Mouse (Mus musculus): ENCODE data around the gene Trib3. TPM values are rescaled to one million over a fixed set of nuclear protein-coding genes. Genes with fewer than 3 reads are reported as not detected.
"Not testable (repeated sequence)": the region's sequence is repeated elsewhere in the genome, so short reads cannot be mapped to it uniquely, and the experiment has no call there.

Gene Trib3
- 10 to 100 TPM in 1 of 2 experiments, 1 to 10 TPM in 1; 2.8 to 23.9 TPM for total RNA-seq (2021)
- 5.8 and 6.9 TPM in 2 replicates for polyA plus RNA-seq (2012; rRNA removed)
- long read RNA-seq, transcript Trib3-201 (4 exons, 2,026 nt): major isoform, 5 of 6 reads
- long read RNA-seq, partial matches to known transcripts: 1 of 6 reads
- long read RNA-seq, other reads (novel, unspliced or antisense): 0 of 6 reads

- DNase-seq: peak; percentile 89
Measured at GRCm38 (mm10) chr2:152343329-152344213, at the start of gene Trib3. Gene Trib3, minus strand, starts transcription at chr2:152344032.

GRCm38 (mm10) chr2:152393225-152394017, 49.6 kb upstream of the Trib3 start:
- DNase-seq: peak; percentile 43

DNA sequence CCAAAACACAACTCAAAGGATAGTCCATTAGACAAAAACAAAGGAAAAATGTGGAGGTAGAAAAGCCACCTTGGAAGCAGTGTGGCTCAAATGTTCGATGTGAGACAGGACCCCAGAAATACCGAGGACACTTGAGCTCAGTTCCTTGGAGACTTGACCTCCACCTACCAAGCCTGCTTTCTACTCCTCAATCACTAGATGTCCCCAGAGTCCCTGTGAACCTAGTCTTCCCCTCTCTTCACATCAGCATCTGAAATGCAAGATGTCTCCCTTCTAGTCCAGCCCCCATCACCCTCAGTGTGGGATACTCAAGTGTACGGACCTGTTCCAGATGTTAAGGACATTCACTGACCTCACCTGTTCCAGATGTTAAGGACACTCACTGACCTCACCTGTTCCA, 49.0 kb upstream of the Trib3 start:
- DNase-seq: peak; percentile 58

- DNase-seq: no peak
Measured at GRCm38 (mm10) chr2:152384191-152384590, 40.4 kb upstream of the Trib3 start.

GRCm38 (mm10) chr2:152376345-152376741, 32.5 kb upstream of the Trib3 start, which contains the start of gene Nrsn2:
Gene Nrsn2, minus strand, starts transcription at chr2:152376638.
- no peak for DNase-seq

- no peak for DNase-seq
Measured at GRCm38 (mm10) chr2:152375652-152376344, 32.0 kb upstream of the Trib3 start.

GRCm38 (mm10) chr2:152373547-152373946, 29.7 kb upstream of the Trib3 start:
- DNase-seq: no peak

DNA sequence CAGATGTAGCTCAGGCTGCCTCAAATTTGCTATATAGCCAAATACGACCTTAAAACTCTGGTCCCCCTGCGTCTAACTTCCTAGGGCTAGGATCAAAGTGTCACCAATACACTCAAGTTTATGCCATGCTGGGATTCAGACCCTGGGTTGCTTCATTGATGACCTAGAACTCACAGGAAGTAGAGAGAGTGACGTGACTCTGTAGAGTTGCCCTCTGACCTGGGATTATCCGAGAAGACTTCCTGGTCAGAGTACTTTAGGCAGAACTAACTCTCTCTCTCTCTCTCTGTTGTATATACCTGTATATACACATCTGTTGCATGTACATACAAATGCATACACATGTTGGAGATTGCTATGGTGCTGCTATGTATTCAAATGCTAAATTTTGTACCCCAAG, 28.8 kb upstream of the Trib3 start:
- no peak for DNase-seq

DNA sequence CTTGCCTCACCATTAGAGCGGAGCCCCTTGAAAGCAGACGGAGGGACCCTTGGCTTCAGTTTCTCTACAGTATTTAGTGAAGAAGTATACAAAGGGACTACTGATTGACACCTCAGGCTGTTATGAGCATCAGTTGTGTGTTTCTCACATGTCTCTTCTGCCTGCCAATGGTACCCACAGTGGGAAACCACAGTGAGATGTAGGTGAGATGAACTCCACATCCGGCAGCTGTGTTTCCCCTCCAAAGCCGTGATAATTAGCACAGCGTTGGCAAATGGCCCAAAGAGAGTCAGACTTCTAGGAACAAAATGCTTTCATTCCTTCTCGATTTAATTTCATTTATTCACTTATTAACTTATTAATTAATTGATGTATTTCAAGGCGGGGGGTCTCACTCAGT, 28.3 kb upstream of the Trib3 start:
- DNase-seq: no peak

DNA sequence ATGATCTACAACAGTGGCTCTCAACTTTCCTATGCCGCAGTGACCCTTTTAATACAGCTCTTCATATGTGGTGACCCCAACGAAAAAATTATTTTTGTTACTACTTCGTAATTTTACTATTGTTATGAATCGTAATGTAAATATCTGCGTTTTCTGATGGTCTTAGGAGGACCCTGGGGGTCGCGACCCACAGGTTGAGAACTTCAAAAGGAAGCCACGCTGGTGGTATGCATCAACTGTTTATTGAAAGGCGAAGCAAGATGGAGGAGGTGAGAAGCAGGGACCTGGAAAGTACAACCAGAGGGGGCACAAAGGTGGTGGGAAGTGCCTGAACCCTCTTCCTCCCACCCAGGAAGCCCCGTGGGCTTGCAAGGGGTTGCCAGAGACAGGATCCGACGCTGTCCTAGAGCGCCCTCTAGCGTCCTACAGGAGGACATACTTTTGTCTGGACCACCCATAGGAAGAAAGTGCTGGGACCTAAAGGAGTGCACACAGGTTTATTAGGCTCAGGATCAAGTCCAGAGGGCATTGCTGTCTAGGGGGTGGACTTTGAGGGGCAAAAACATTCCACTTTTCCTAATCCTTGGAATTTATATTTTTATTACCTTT, 24.8 kb upstream of the Trib3 start:
- DNase-seq: peak; percentile 44

GRCm38 (mm10) chr2:152367917-152368316, 24.1 kb upstream of the Trib3 start:
- peak; percentile 75 for DNase-seq

DNA sequence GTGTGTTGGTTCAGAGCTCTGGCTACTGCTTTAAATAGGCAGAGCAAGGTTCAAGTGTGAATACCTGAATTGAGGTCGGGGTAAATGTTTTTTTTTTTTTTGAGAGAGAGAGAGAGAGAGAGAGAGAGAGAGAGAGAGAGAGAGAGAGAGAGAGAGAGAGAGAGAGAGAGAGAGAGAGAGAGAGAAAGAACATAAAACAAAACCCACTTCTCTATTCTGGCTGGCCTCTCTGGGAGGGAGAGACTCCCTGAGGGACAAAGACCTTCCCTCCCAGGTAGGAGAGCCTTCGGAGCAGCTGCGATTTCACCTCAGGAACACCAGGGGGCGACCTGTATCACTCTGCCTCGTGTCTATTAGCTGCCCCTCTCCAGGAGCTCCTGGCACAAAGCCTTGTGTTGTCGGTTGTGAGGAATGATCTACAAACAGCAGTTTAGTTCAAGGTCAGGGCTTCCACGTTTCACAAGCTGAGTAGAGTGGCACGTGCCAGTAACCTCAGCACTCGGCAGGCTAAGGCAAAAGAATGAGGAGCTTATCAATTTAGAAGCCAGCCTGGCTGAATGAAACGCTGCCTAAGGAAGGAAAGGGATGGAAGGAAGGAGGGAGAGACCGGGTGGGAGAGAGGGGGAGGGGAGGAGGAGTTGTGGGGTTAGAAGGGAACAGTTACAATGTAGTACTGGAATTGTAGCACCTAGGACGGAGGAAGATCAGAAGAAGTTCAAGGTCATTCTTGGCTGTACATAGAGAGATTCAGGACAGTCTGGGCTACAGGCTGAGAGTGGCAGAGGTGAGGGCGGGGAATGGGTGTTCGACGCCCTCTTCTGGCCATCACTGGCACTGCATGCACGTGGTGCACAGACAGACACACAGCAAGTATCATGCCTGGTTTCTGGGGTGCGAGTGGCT, 19.7 kb upstream of the Trib3 start:
- peak; percentile 93 for DNase-seq

DNA sequence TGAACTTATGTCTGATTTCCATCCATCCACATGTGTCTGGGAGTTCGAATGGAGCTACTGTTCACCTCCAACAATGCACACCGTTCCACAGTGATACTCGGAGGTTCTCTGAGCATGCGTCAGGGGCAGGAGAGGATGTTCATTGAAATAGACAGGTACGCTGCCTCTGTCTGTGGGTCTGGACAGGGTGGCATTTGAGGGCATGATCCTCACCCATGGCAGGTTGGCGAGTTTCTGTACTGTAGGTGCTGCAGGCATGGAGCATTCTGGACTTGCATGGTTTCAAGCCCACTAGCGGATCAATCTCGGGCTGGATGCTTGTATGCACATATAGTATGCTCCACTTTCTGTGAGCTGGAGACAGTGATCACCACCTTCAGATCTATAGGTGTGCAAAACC, 17.4 kb upstream of the Trib3 start:
- no peak for DNase-seq

DNA sequence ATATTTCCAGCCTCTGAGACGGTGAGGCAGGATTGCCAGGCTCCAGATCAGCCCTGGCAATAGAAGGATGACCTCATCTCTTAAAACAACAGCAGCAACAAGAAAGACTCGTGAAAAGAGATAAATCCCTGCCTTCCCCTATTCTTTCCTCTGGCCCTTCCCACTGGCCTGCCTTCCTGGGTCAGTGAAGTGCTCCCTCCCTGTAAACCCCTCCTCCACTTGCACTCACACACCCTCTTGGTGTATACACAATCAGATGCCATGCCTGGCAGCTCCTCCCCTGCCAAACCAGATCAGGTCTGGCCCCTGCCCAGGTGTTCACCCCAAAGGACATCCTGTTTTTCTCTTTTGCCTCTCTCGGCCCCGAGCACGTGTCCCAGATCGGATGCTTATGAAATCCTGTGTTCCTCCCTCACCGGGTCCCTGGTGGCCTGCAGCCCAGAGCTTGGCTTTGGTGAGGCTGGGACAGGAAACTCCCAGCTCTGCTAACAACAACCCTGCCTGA, 16.5 kb upstream of the Trib3 start:
- DNase-seq: peak; percentile 84

DNA sequence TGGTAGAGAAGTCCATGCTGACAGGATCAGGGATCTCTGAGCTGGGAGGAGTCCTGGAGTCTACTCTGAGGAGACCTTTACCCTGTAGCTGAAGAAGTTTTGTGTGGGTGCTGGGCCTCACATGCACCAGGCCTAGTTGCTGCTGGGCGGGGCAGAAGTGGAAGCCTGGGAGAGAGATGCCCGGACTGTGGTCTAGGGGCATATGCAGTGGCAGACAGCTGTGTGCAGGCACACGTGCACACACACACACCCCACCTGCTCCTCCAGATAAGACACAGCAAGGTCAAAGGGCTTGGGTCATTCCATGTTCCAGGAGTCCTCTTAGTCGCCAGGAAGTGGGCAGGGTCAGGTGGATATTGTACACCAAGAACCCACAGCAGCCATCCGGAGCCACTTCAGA, 15.8 kb upstream of the Trib3 start:
- no peak for DNase-seq

DNA sequence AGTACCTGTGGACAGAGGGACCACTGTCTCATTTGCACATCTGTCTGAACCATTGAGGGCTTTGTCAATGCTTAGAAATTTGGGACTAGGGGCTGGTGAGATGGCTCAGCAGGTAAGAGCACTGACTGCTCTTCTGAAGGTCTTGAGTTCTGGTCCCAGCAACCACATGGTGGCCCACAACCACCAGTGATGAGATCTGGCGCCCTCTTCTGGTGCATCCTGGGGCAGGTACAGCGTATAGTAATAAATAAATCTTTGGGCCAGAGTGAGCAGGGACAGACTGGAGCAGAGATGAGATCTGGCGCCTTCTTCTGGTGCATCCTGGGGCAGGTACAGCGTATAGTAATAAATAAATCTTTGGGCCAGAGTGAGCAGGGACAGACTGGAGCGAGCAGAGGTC, 15.1 kb upstream of the Trib3 start:
- not testable (repeated sequence) for DNase-seq

DNA sequence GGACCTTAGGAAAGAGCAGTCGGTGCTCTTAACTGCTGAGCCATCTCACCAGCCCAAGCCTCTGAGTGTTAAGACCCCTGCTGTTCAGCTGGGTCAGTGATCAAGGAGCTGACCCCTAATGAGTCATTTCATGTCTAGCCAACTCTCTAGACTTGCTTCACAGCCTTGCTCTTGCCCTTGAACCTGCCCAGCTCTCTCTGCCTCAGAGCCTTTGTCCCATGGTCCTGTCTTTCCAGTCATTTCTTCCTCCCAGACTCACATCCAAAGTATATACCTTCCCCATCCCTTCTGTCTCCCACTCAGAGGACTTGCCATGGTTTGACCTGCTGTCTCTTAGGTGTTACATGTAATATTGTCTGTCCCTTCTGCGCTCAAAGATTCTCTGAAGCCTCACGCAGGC, 13.4 kb upstream of the Trib3 start:
- peak; percentile 51 for DNase-seq

GRCm38 (mm10) chr2:152349842-152350540, 6.2 kb upstream of the Trib3 start:
- peak; percentile 84 for DNase-seq

DNA sequence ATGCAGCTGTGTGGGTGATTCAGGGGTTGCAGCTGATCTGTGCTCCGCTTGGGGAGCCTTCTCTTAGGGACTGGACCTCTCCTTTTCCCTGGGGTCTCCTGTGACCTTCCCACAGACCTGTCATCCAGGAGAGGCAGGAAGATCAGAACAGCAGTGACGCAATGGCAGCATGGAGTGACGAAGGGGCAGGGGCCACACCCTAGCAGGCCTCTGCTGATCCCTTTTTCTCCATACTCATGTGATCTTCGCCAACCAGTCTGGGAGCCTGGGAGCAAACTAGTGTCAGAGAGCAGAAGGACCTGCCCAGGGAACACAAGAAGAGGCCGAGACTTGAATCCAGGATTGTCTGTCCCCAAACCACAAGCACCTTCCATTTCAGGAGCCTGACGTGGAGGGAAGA, 5.4 kb upstream of the Trib3 start:
- DNase-seq: no peak

DNA sequence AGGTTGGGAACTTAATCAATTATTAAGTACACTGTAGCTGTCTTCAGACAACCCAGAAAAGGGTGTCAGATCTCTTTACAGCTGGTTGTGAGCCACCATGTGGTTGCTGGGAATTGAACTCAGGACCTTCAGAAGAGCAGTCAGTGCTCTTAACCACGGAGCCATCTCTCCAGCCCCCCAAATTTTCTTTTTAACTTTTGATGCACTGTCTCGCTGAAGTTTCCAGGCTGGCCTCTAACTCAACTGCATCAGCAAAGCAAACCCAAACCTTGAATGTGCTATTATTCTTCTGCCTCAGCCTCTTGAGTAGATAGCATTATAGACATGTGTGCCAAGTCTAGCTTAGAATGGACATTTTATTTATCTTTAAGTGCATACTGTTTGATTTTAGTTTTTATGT, 3.9 kb upstream of the Trib3 start:
- no peak for DNase-seq
